Mouse (Mus musculus): ENCODE data around the gene Acadvl.

- TF ChIP-seq POLR2A (IDR thresholded peaks at IDR 0.05; ENCODE audit: insufficient read depth, low read depth, low read length), result no peak
- no peak for TF ChIP-seq CTCF (IDR thresholded peaks at IDR 0.05; ENCODE audit: insufficient read depth, low read depth, low read length)
Observed at GRCm38 (mm10) chr11:69996161-69997061, 18.8 kb downstream of the Acadvl start.

Measured in olfactory bulb, adult 2 months (tissue).